Mouse (Mus musculus) 3134 (cell line): ENCODE results near the gene Slc25a27.
A peak's percentile ranks its signal among the peaks of the same experiment; 100 is the strongest.

Experiments
- DNase-seq: peaks from one replicate; pipeline ENCODE4 v3.0.0-alpha.2; 2011; ENCODE audit warnings: low spot score; ENCODE audit not compliant: insufficient read length; ENCODE audit errors: extremely low read depth

Gene Slc25a27

DNA sequence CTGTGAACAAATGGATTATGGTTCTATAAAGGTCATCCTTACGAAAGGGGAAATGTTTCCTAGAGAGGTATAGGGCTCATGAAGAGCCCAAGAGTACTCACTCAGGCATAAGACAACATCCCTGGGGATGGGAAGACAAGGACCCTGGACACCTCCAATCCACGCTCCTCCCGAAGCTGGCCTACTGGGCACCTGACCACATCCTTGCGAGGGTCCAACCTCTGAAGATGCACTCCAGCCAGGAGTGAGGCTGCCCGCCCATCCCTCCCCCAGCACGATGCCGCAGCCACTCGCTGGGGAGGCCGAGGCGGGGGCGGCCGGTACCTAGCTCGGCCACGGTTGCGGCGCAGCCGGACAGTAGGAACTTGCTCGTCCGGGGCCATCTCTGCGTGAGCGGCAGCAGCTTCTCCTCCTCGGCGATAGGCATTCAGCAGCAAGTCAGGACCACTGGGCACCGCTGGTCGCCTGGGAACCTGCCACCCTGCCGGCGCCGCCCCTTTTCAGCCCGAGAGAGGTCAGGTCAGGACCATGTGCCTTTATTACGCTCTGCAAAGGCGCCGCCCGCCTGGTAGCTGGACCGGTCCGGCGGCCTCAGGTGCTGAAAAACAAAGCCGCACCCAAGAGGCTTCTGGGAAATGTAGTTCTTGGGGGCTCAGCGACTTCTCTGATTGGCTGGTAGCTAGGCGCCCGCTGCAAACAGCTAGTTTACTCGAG lies at the start of gene Slc25a27:
Slc25a27 (minus strand) TSS at position 639 of the 714 bp plus-strand sequence.
- peak; percentile 90 for DNase-seq

GRCm38 (mm10) chr17:43716601-43717000 lies 49.6 kb upstream of the Slc25a27 start:
- DNase-seq, result no peak

- no peak for DNase-seq
Measured at GRCm38 (mm10) chr17:43714191-43714590, 47.2 kb upstream of the Slc25a27 start.

- DNase-seq, result no peak
Measured at GRCm38 (mm10) chr17:43711557-43712352, 44.7 kb upstream of the Slc25a27 start.

GRCm38 (mm10) chr17:43707254-43707653 lies 40.2 kb upstream of the Slc25a27 start:
- DNase-seq, result peak; percentile 18

- DNase-seq, result peak; percentile 35
Measured at GRCm38 (mm10) chr17:43706749-43707148, 39.7 kb upstream of the Slc25a27 start.

- no peak for DNase-seq
Measured at GRCm38 (mm10) chr17:43704216-43704930, 37.4 kb upstream of the Slc25a27 start.

GRCm38 (mm10) chr17:43701060-43701459 lies 34.0 kb upstream of the Slc25a27 start:
- DNase-seq, result no peak

DNA sequence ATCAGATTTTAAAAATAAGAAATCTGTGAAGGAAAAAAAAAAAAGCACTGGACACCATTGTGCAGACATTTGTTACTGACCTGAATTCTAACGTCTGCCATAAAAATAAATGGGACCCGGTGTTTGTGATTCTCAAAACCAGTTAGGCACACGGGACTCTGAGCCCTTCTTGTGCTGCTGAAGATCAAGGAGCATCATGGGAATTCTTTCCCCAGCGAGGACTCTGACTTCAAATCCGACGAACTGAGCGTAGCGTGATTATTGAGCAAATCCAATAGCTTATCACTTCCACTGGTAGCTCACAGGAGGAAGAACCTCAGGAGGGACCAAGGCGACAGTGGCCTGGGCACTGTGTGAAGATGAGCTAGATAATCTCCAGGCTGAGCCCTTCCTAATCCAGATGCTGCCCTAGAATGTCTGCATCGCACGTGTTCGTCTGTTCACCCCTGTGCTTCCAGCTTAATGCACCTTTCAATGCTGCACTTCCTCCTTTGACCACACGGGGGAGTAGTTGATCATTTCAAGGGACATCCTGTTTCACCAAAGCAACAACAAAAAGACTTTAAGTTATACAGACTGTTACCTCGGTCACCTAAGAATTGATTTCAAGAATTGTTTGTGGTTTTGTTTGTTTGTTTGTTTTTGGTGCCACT lies 32.1 kb upstream of the Slc25a27 start:
- DNase-seq, result peak; percentile 27

- no peak for DNase-seq
Measured at GRCm38 (mm10) chr17:43689591-43689990, 22.6 kb upstream of the Slc25a27 start.

DNA sequence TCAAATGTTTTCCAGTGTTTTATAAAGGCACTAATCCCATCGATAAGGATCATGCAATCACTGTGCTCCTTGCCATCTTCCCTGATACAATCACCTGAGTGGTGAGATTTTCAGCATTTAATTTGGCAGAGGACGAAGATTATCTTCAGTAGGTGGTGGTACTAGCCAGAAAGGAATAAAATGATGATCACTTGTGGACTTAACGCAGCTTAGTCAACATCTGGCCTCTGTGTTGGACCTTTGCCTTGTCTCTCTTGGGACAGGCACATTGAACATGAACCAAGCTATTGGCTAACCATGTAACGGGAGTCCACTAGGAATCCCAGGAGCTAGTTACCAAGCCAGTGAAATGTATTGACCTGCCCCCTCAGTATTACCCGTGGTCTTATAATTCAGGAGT lies 17.6 kb upstream of the Slc25a27 start:
- no peak for DNase-seq

- DNase-seq, result no peak
Measured at GRCm38 (mm10) chr17:43684086-43684485, 17.1 kb upstream of the Slc25a27 start.

GRCm38 (mm10) chr17:43677317-43677716 lies 10.3 kb upstream of the Slc25a27 start:
- DNase-seq, result no peak

GRCm38 (mm10) chr17:43676241-43676640 lies 9.2 kb upstream of the Slc25a27 start:
- no peak for DNase-seq

- DNase-seq, result peak; percentile 31
Measured at GRCm38 (mm10) chr17:43675228-43675627, 8.2 kb upstream of the Slc25a27 start.

DNA sequence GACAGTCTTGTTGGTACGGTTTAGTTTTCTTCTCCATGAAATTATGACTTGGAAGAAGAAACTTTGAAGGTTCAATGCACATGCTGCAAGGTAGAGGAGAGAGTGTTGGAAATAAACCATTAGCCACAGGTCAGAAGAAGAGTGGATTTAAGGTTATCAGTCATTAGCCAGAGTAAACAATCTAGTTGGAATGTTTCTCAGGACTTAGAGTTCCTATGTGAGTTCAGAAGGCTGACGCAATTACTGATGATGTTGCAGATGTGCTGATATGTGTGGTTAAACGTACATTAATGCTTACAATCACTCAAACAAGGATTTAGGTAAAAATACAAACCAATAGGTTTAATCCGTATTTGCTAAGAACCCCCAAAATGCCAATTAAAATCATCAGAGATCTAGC lies 4.9 kb upstream of the Slc25a27 start:
- no peak for DNase-seq

- no peak for DNase-seq
Measured at GRCm38 (mm10) chr17:43669145-43669695, 2.2 kb upstream of the Slc25a27 start.

DNA sequence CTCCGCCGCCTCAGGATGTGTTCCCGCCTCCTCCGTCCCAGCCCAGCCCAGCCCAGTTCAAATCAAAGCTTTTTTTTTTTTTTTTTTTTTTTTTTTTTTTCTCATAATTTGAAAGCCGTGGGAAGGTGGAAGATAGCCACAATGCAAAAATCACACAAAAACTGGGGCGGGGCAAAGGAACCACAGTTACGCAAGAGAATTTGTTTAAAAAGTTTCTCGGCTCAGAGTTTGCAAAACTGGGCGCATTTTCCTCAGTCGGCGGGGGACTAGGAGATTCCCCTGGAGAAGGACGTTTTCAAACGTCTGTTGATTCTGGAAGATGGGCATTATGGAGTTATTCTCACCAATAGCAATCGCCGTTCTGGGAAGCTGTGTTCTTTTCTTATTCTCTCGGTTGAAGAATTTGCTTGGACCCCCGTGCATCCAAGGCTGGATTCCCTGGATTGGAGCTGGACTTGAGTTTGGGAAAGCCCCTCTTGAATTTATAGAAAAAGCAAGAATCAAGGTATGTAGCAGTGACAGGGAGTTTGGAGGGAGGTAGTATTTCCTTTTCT lies 353 bp upstream of the Slc25a27 start, which contains the start of gene Cyp39a1:
Cyp39a1 (plus strand) TSS at position 136 of the 554 bp plus-strand sequence.
- DNase-seq, result no peak

DNA sequence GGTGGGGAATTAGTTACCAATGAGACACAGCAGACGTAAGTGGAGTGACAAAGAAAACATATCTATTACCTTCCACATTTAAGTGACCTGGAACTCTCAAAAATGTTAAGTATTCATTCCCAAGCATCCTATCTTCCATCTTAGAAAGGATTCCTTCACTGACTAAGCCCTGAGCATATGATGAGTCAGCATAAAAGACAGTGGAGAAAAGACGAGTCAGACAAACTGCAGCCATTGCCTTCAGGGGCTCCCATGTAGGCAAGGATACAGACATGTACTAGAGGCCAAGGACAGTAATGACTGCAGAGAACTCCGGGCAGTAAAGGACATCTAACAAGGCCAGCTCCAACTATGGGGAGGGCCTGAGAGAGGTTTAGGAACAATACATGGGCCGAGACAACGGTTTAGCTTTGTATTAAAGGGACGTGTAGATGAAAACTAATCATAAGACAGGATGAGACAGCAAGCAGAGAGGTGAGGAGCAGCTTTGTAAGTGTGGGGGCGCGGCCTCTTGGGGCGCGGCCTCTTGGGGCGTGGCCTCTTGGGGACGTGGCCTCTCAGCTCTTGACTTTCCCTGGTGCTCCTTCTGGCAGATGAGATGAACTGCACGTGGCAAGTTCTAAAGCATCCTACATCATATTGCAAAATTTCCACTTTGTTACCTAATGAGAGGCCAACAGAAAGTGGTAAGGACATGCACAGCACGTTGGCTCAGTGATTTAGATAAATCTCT lies 15.5 kb downstream of the Slc25a27 start:
- DNase-seq, result peak; percentile 59
